Mouse (Mus musculus) adrenal gland, postnatal 36 days (tissue): ENCODE measurements at regions not wholly inside any gene's neighbourhood (a gene's known extent, or its start where the extent isn't known, plus 50 kb on each side); places are given as distances from the start of the nearest gene placed in this dataset.
A peak's percentile ranks its signal among the peaks of the same experiment; 100 is the strongest.

ENCODE experiments used
- DNase-seq, 2 experiments: peaks; one replicate each; pipeline ENCODE4 v3.0.0; 2021; ENCODE audit warnings: mixed read lengths in 1 of 2

DNA sequence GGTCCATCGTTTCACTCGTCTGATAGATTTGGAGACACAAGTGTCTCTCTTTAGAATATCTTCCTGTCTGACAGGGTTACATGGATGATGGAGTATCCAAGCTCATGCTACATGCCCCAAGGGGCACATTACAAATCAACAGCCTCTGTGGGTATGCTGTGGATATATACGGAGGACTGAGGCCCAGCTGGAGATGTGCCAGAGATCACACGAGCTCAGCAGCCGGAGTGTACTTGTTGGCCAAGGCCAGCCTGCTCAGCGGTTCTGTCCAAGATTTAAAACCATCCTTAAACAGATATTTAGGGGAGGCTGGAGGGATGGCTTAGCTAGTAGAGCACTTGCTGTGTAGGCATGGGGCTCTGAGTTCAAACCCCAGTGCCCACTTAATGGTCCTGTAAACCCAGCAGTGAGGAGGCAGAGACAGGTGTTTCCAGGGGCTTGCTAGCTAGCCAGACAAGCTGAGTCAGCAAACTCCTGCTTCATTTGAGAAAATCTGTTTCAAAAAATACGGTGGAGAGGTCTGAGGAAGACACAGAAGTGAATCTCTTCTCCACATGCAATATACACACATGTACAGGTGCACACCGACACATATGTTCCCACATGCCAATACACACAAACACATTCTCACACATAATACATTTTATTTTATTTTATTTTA lies 85.6 kb upstream of the Aldh1b1 start:
- DNase-seq: peak; percentile 37 to 59

DNA sequence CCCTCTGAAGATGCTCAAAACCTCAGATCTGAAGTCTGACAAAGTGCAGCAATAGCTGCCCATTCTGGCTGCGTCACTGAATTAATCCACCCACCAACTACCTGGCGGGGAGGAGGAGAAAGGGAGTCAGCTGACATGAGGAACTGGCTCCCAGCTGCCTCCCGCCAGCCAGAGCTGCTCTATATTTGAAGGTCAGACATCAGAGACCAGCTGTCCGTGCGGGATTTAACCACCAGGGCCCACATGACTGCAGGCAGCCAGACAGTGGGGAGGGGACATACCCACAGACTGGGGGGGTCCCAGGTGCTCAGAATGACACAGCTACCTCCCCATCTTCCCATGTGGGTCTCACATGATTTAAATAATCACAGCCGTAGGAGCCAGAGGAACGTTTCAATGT lies 94.8 kb upstream of the Aldh1b1 start:
- no peak for DNase-seq

DNA sequence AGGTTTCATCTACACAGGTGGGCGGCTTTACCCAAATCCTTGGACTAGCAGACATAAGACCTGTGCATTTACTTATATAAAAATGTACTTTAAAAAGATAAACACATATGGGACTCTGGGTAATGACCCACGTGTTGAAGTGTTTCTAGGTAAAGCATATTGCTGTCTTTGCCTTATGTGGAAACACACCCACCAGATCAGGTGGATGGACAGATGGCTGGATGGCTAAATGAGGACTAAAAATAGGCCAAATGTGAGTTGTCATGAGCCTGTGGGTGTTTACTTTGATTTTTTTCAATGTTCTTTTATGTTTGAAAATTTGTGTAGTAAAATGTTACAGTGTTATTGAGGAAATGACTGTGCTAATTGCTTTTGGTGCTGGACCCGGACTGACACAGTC lies 99.2 kb upstream of the Aldh1b1 start:
- no peak for DNase-seq

DNA sequence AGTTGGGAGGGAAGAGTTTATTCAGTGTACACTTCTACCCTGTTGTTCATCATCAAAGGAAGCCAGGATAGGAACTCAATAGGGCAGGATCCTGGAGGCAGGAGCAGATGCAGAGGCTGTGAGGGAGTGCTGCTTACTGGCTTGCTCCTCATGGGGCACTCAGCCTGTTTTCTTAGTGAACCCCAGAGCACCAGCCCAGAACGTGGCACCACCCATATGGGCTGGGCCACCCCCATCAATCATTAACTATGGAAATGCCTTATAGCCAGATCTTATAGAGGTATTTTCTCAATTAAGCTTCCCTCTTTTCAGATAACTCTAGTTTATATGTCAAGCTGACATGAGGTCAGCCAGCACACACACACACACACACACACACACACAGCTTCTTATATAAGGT lies 103.6 kb upstream of the Aldh1b1 start:
- DNase-seq: no peak

DNA sequence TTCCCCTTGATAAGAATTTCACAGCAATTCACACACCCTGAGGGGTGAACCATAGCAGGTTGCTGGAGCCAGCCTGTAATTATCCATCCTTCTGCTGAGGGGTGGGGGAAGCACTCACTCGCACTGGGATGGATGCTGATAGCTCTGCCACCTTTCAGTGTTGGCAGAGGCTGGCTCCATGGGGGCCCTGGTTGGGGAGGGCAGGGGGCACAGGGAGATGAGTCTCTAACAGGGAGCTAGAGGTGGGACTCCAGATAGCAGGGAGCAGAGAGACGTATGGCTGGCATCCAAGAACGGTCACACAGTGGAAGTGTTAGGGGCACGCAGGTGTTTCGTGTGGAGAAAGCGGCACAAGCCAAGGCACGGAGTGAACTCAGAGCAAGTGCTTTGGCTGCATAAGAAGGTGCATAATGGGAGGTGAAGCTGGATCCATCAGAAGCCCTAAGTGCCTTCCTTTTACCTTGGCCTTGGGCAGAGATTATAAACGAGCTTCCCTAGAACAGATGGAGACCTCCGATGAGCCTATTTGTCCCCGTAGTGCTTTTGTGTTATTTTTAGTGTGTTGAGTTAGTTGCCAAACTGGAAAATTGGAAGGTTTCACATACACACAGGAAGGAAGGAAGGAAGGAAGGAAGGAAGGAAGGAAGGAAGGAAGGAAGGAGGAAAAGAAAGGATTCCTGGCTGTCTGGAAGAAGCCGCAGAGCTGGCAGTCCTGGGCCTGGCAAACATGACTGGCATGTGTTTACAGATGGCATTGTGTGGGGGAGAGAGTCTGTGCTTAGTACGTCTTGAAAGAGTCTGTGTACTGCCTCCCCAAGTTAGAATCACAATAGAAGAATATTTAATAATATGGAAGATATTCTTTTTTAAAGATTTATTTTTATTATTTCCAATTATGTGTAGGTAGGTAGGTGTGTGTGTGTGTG lies 108.6 kb upstream of the Aldh1b1 start:
- no peak for DNase-seq

DNA sequence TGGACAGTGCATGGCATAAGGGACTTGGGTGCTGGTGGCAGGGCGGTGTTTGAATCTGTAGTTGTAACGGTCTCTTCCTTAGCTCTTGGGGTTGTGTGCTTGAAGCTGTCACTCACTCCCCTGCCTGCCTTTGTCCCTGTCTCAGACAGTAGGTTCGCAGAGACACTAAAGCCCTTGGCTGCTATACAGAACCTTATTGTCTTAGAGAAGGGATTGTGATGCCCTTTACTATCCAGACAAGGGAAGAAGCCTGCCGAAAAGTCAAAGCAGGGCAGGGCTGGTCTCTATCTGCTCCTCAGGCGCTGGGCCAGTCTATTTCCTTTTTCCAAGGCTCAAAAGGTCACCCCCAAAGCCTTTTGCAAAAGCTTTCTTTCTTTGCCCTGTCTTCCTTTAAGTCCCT lies 109.2 kb upstream of the Aldh1b1 start:
- no peak for DNase-seq

DNA sequence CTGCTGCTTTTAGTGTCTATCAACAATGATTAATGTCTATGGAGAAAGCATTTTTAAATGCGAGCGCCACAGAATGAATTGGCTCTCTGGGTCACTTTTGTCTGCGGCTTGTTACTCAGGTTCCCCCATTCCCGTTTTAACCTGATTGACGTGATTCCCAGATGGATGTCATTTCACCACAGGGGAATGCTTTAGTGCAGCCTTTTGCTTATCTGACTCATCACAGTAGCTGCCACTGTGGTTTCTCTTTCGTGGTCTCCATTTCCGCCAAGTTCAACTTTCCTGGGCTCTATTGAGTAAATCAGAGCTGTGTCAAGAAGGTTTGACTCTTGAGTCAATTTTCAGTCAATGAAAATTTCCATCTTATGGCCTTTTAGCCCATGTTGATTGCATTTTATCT lies 110.6 kb upstream of the Aldh1b1 start:
- DNase-seq: no peak

DNA sequence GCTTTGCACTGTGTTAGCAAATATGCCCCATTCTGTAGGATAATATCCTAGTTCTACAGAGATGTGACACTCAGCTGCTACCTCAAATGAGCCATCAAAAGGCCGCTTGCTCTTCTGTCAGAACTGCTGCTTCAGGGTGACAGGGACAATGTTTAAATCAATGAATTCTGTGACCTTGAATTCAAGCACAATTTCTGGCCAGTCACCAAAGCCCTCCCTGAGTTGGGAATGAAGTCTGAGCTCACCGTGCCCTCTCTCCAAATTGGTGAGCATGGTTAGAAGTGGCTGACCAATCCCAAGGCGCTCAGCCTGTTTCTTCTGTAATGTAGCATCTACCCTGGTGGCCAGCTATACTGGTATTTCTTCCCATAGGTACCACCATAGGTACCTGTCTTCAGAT lies 113.8 kb upstream of the Aldh1b1 start:
- DNase-seq: peak; percentile 7 to 52

DNA sequence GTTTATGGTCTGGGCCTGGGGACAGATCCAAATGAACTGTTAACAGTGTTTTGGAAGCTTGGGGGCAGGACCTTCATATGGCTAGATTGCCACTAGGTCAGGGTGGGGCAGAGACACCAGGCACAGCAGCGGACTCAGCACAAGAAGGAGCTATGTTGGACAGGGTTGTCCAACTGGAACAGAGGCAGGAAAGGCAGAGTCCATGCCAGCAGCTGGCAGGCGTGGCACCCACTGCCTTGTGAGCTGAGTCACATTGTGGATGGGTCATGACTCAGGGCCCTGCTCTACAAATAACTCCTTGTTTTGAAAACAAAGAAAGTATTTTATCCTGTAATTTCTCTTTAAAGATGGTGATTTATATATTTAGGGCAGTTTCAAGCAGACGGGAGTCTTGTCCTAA lies 115.6 kb upstream of the Aldh1b1 start:
- DNase-seq: peak; percentile 81 to 83

DNA sequence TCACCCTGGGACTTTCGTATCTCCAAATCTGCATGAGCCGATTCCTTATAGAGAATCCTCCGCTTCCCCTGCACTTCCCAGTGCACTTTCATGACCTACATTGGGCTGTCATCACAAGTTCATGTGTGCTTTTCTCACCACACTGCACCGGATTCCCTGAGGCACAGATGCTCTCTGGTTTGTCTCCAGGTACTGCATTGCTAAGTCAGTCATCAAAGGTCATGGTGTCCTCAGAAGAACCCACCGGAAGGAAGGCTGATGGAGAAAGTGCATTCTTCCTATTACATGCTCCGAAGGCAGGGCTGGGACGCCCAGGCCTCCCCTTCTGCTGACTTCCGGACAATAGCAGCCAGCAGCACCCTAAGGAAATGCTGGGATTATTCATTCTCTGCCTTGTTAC lies 116.1 kb upstream of the Aldh1b1 start:
- DNase-seq: no peak

DNA sequence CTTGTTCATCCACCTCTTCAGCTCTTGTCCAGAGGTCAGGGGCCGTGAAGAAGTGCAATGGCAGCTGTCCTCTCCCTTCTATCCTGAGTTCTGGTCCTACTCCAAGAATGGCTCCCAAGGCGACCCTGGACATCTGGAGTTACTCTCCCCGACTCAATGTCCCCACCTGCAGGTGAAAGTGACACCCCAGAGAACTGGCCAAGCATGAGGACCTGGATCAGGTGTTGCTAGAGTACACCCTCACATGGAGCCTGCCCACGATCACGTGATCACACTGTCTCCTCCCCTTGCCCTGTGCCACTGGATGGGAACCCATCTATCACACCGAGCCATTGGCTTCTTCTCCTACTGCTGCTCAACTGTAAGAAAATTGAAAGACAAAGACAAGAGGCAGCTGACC lies 122.7 kb upstream of the Aldh1b1 start:
- DNase-seq: peak; percentile 4 to 12

DNA sequence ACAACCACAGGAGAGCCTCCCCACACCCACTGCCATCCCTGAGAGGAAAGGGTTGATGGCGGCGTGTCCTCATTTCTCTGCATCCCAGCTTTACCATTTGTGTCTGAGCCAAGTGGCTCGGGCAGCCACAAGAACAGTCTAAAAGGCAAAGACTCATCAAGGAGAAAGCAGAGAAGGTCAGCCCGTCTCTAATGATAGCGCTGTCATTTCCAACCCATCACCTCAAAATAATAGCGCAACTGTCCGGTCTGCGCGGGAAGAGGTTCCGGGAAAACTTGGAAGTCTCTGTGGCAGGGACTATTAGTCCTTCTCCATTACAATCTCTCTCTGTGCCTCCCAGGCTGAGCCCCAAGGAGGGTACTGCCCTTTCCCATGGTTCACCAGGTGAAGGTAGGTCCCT lies 124.5 kb upstream of the Aldh1b1 start:
- DNase-seq: no peak

DNA sequence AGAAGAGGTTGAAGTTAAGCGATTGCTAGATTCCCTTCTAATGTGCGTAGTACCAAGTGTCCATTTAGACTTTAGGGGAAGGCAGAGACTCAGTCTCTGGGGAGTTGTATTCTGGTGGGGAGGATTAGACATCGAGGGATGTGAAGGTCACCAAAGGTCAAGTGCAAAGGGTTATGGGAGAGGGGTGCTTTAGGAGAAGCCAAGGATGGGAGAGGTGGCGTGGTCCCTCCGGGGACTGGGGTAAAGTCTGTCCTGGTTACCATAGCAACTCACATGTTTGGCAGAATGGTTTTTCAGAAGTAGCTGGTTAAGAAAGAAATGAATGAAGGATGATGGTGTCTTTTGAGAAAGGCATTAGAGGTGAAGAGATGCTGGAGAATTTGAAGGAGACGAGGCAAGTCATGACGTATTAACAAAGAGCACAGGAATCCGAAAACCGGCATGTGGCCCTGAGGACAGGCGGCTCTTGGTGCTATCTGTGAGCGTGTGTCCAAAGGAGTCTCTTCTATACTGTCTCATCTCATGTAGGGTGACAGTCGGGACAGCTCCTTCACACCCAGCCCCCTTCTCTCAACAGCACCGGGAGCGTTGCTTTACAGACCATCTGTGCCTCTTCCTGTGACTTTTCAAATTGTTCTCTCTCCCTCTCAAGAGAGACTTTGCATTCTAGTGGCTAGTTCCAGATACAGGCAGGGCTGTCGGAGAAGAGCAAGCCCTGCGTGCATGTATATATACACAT lies 125.6 kb upstream of the Aldh1b1 start:
- no peak for DNase-seq

DNA sequence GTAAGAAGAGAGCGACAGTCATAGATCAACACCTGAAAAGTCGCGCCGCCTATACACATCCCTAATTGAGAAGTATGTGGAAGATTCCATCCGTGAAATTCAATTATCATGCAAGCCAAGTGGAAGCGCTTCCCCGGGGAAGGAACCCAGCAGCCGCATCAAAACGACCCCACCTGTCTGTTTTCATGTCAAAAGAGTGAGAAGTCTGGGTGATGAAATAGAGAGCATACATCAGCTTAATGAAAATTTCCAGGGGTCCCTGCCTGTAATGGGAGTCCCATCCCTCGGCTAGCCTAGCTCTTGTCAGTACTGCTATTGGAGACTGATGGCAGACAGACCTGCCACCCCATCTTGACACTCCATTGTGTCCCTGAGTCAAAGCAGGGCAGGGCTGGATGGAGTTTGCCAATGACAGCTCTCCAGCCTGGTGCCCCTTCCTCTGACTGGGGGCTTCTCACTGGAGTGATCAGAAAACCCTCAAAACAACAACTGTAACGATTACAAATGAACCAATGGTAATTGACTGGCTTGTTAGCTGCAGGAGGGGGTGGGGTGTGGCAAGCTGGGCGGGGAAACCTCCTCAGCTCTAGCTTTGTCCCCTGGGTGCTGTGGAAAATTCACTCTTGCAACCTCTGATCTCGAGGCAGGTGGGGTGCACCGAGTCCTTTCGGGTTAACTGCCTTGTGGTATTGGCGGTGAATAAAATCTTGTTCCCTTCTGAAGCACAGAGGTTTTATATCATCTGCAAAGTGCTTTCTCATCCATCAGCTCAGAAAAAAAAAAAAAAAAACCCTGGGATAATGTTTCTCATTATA lies 126.4 kb upstream of the Aldh1b1 start:
- DNase-seq: no peak

DNA sequence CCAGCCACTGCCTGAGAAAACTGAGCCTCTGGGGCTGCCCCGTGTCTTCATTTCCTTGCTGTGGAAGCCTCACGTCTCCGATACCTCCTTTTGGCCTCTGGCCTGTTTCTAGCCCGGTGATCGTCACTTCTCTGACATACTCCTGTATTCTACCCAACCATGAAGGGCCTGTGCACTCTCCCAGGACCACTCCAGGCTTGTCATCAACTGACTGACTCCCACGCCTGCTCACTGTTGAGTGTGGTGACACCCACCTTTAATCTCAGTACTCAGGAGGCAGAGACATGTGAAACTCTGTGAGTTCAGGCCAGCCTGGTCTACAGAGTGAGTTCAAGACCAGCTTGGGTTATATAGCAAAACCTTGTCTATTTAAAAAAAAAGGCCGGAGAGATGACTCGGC lies 132.1 kb upstream of the Shb start:
- no peak for DNase-seq

DNA sequence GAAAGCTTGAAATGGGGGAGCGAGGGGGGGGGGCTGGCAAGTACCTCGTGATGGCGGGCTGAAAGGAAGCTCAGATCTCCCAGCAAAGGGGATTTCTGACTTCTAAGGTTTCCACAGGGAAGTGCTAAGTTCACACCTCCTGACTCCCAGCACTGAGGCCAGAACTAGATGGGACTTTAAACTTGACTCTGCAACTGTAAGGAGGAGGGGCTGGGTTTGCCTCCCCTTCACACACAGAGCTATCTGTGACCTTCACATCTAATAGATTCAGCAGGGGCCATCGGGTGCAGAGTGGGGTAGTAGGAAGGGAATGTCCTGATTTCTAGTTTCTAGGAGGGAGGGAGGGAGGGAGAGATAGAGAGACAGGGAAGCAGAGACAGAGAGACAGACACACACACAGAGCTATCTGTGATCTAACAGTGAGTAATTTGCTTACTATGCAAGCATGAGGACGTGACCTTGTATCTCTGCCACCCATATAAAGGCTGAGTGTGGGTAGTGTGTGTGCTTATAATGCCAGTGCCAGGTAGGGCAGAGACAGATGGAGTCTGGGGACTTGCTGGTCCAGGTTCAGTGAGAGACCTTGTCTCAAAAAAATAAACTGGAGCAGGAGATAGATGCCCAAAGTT lies 125.2 kb upstream of the Shb start:
- DNase-seq: no peak

DNA sequence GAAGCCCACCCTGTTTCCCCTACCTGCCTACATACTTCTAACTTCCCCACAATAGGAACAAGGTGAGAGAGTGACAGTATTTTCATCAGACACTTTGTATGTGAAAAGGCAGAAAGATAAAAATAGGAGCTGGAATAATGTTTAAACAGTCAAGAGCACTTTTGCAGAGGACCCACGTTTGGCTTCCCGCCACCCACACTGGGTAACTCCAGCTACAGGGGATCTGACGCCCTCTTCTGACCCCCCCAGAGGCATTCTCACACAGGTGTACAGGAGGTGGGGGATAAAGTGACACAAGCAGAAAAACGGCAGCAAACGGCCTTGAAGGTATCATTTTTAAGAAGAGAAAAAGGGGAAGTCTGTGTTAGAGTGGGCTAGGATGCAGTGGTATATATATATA lies 123.5 kb upstream of the Shb start:
- DNase-seq: no peak

DNA sequence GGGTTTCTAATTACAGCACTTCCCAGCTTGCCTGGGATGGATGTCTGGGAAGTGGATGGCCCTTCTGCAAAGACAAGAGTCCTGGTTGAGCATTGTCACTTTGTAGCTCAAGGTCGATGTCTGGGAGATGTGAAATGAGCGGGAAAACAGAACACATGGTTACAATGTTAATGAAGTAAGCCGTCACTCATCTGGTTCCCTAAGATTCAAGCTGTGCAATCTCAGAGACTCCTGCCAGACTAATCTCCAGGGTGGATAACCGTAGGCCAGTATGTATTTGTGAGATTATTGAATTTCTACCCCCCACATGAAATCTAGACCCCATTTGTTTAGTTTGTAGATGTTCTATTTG lies 122.5 kb upstream of the Shb start:
- DNase-seq: no peak

DNA sequence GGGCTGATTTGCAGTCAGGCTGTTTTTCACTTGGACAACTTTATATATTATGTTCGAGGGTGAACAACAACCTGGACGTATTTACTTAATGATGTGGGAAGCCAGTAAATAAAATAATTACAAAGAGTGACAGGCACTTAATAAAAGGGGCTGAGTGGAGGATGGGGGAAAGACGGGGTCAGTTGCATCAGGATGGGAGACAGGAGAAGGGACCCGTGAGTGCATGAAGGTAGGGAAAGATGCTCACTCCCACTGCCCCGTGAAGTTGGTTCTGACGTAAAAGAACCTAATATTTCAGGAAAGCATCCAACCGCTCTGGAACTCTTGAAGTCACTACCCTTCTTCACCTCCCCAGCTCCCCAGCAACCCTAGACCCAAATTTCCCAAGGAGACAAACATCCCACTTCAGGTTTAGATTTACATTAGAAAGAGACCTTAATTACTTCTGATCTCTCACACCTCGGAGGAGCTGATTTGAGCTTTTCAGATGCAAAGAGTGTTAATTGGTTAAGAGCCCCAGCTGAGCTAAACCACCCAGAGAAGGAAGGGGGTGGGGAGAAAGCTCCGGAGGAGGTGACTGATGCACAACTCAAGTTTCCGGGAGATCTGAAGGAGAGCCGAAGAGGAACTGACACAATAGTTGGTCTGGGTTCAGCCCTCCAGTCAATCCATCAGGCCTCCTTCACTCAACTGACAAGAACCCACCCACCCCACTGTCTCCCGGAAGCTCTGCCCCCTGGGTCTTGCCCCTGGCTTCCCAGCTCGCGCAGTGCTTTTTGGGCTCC lies 121.9 kb upstream of the Shb start:
- no peak for DNase-seq

DNA sequence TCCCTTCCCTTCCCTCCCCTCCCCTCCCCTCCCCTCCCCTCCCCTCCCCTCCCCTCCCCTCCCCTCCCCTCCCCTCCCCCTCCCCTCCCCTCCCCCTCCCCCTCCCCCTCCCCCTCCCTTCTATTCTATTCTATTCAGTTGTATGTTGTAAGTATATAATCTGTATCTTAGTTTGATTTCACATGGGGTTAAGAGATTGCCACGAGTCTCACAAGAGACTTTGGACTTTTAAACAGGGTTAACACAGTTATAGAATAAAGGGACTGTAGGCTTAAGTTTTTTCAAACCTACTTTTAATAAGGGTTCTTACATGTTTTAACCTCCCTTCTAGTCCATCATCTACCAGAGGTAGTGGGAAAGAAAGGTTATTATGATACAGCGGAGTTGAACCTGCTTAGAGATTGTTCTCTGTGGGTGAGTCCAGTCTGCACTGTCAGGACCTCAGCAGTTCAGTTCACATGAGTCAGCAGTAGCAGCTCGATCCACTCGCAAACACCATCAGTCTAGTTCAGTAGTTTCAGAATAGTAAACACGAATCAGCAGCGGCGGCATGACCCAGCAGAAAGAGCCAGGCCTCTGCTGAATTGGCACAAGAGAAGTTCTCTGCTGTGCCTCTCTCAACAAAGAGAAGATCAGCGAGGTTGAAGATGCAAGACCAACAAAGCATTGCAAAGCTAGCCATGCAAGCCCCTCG lies 116.8 kb upstream of the Shb start:
- no peak for DNase-seq
